Mouse (Mus musculus) megakaryocyte-erythroid progenitor cell, adult 5-6 weeks (primary cell): ENCODE measurements around the gene Inpp4b. TPM values are rescaled to one million over a fixed set of nuclear protein-coding genes. Genes with fewer than 3 reads are reported as not detected.
A peak's percentile ranks its signal among the peaks of the same experiment; 100 is the strongest.
"Not testable (repeated sequence)": the region's sequence is repeated elsewhere in the genome, so short reads cannot be mapped to it uniquely, and the experiment has no call there.

Experiments used
- ATAC-seq: replicated peaks from 2 replicates; pipeline ENCODE4 v1.8.0; 2016; ENCODE audit warnings: mild to moderate bottlenecking, inconsistent platforms; ENCODE audit not compliant: severe bottlenecking, poor library complexity, low FRiP score, low TSS enrichment
- total RNA-seq, 2 experiments: library from RNA; stranded (forward) in 1 of 2; stranded (reverse) in 1 of 2; fragments of 200-1000, 215-1000 nt in 1 of 2; fragments of >200 nt in 1 of 2; fragmentation: Nextera tagmentation in 1 of 2; gene quantifications; 2 replicates each; pipeline ENCODE4 v1.2.3; 2014 to 2017

The Inpp4b gene
- total RNA-seq, 2 experiments from 2014 or later: 1.2 to 4.3 TPM

DNA sequence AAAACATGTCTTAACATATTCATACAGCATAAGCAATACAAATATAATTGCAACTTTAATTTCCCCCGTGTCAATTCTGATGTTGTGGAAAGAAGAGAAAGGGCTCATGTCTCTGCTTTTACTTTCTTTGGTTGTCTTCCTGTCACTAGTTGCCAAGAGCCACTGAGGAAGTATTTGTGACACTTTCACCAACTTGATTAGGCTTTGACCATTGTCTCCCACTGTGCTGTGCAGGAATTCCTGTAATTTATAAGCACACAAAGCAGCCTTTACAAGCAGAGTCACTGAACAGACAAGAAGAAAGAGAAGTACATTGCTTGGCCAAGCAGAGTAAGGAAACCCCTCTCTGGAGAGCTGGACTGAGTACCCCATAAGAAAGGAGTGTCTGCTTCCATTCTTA lies 466.1 kb downstream of the Inpp4b start:
- ATAC-seq: no peak

DNA sequence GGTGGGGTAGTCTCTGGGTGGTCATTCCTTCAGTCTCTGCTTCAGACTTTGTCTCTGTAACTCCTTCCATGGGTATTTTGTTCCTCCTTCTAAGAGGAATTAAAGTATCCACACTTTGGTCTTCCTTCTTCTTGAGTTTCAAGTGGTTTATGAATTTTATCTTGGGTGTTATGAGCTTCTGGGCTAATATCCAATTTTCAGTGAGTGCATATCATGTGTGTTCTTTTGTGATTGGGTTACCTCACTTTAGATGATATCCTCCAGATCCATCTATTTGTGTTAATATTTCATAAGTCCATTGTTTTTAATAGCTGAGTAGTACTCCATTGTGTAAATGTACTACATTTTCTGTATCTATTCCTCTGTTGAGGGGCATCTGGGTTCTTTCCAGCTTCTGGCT lies 467.1 kb downstream of the Inpp4b start:
- ATAC-seq: not testable (repeated sequence)

DNA sequence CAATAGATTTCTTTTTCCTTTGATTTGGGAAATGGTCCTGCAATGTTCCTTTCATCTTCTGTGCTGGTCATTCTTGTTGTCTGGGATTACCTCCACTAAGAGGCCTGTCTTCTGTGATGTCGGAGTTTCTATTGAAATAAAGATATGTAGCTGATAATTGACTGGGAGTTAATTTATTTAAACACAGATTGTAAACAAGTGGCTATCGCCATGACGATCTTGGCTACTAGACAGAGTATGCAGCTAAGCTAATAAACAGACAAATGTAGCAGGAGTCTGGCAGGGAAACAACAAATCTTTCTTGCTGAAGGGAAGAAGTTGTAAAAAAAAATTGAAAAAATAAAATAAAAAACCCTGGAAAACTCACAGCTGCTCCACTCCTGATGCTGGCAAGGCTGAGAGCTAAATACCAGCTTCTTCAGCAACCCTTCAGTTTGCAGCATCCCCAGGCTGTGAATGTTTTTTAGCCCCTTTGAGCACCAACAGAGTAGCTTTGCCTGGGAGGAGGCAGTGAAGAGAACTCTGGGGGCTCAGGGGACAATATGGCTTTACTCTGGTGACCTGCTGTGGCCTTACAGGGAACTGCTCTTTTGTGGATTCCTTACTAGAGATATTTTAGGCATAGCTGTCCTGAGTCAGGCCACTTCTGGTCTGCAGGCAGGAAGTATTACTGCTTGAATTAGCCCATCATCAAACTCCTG lies 469.8 kb downstream of the Inpp4b start:
- ATAC-seq: no peak

DNA sequence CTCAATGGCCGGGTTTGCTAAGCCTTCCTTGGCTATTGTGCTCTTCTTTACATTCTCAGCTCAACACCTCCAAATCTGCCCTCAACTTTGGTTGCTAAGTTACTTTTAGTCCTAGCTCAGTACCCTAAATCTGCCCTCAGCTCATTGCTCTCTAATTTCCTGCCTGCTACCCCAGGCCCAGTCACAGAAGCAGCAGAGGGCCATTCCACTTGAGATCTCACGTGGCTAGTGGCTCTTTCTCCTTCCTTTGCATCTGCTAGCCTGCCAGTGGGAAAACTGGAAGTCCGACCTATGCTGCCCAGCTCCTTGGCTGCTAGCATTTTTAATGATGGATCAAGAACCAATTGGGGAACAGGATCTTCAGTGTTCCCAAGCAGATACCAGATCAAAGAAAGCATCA lies 472.4 kb downstream of the Inpp4b start:
- ATAC-seq: no peak

DNA sequence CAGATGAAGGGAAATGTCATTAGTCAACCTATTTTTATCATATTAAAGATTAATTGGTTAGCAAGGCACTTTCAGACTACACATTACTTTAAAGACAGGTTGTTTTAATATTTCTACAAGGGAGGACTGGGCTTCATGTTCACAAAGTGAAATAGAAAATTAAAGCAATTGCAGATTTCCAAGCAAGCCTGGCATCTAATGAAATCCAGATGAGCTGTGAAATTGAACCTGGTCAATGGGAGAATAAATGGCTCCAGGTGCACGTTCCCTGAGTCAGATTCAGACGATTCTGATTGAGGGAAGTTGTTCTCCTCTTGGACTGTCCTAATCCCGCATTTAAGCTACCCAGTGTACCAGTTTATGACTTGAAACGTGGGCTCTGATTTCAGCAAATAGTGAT lies 473.2 kb downstream of the Inpp4b start:
- ATAC-seq: no peak

DNA sequence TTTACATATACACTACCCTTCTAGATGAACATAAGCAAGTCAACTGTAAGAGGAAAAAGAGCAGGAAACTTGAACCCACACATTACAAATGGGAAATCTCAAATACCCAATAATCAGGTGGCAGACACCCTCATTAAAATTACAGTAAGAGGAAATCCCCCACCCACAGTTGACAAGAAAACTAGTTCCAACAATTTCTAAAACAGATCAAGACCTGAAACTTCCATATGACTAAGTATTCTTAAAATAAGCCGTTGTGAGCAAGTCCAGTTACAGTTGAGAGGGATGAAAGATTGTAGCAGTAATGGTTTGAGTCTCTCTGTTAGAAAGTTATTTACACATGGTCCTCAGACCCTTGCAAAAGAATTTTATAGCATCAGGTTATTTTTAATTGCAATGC lies 480.8 kb downstream of the Inpp4b start:
- no peak for ATAC-seq

DNA sequence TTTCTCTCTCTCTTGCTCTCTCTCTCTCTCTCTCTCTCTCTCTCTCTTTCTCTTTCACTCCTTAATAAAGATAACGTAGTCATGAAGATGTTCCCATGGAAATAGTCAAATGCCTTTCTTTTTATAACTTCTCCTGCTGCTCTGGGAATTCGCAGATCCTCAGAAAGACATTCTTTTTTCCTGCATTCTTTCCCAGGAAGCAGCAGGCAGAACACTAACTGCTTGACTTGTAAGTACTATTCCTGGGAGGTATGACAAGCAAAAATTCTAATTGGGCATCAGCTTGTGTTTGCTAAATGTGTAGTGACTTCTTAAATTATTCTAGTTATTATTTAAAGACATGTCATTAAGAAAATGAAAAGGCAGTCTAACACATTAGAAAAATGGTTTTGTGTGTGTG lies 482.6 kb downstream of the Inpp4b start:
- no peak for ATAC-seq

DNA sequence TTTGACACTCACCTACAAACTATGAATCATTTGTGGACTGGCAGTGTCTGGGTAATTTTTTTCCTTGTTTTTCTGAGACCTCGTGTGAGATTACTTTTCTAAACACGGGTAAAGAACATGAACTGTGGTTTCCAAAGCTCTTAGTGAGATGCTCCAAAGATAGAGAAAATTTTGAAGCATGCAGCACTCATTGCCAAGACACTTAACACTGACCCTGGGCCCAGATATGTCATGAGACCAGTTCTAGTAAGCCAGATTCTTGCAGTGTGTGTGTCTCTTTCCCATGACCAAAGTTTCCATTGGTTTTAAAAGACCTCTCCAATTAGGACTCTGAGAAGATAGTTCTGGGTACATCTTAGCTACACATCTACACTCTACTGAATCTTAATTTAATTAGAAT lies 484.1 kb downstream of the Inpp4b start:
- ATAC-seq: no peak

DNA sequence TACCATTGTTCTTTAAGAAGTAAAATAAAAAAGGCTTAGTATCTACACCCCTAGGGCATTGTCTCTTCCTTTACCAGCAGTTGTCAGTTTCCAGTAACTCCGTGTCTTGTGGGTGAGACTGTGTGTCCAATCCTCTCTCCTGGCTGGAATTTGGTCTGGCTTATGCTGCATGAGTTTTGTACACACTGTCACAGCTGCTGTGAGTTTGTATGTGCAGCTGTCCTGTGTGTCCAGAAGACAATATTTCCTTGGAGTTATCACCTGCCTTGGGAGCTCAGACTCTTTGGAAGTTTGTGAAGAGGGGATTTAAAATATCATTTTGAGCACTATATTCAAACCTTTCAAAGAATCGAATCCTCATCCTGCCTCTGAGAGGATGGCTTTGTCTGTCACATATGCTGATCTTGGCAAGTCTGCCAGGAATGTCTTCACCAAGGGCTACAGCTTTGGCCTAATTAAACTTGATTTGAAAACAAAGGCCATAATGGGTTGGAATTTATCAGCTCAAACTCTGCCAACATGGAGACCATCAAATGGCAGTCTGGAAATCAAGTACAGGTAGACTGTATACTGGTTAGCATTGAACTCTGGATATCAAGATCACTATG lies 485.1 kb downstream of the Inpp4b start:
- no peak for ATAC-seq

DNA sequence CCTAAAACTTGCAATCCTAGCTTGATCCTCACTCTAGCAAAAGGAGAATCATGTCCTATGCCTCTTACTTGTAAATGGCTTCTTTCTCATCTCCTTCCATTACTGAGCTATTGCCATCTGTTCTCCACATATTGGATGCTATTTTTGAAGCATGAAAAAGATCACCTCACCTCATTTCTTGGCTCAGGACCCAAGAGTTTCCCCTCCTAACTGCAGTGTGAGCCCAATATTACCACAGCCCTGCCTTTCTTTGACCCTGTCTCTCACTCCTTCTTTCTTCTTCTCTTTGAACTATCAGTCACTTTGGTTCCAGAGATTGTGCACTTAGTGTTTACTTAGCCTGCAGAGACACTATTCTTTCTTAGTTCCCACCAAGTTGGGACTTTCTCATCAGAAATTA lies 489.1 kb downstream of the Inpp4b start:
- no peak for ATAC-seq

DNA sequence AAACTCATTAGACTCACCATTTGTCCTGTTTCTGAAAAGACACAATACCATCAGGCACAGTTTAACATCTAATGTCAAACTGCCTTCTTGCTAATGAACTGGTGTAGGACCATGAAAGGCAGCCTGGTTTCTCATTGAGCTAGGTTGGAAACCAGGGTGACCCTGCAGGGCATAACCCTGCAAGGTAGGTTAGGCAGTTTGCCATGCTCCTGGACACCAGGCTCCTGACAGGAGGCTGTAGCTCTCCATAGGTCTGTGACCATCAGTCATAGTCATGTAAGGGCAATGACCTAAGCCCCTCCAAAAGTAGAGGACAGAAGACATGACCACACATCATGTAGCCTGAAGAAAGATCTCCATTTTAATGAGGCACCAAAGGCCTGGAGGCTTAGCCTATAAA lies 491.5 kb downstream of the Inpp4b start:
- no peak for ATAC-seq

DNA sequence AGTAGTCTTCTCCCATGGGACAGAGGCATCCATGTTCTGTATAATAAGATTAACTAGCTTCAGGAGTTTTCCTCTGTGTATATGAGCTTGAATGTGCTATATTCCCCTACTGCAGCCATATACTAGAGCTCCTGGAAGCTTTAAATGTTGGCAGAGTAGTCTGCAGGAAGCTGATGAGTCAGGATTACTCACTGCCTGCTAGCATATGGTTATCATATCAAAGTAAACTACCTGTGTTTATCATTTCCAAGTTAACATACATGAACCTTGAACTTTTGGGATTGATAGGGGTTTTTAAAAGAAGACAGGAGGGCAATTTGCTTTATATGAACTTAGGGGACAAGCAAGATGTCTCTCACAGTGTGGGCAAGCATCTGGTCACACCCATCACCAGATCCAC lies 498.2 kb downstream of the Inpp4b start:
- no peak for ATAC-seq

DNA sequence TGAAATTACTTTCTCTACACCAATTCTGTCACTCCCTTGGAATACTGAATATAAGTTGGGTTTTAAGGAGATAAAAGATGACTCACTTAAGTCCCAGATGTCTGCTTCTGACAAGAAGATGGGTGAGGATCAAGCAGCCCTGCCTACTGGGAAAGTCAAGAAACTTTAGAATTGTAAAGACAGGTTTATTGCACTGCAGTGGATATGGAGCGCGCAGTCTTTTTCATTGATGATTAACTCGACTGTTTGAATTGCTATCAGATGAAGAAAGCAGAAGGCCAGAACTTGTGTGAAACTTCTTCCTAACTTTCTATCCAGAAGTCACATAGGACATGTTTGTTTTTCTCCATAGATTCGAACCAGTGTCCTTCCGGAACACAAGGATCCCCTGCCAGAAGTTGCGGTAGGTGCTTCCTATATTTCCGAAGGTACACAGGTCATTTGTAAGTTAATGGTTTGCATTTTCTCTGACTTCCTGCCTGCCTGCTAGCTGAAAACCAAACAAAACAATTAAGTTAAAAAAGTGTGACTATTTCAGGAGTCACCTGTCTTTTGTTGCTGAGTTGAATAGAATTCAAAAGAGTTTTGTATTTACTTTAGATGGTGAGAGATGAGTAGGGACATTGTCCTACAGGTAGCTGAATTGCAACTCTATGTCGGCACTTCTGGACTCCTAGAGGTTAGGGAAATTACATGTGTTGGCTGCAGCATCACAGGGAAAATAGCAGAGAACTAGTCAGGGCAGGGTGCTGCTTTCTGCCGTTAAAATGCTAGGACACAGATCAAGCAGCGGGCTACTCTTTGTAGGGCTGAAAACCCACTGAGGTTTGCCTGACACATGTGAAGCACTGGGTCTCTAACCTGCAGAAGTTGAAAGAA lies 502.0 kb downstream of the Inpp4b start:
- ATAC-seq: no peak

DNA sequence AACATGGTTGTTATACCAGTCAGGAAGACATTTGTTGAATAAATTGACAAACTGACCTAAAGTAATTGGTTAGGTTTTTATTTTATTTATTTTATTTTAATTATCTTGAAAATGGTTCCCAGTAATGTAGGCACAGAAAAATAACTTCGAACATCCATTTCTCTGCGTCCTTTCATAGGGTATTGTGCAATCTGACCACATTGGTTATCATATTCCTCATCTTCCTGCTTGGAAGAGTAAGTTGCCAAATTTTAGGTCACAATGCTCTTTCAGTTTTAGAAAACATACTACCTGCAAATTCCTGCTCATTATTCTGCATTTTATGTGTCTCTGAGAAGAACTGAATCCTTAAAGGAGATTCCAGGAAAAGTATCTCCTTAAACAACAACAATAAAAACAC lies 505.6 kb downstream of the Inpp4b start:
- no peak for ATAC-seq

DNA sequence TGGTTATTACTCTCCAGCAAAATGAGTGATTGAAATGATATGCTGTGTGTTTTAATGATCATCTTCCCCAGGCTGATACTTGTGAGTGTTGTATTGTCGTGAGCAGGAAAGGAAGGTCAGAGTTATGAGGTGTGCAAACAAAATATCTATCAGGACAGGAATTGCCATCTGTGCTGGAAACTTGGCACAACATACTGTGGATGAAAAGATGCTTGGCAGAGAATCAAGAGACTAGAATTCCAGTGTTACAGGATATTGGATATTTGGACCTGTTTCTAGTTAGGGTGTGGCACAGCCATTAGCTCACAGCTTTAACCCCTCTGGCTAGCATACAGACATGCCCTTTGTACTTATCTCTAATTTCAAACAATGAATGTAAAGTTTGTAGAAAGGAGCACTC lies 507.6 kb downstream of the Inpp4b start:
- ATAC-seq: no peak

DNA sequence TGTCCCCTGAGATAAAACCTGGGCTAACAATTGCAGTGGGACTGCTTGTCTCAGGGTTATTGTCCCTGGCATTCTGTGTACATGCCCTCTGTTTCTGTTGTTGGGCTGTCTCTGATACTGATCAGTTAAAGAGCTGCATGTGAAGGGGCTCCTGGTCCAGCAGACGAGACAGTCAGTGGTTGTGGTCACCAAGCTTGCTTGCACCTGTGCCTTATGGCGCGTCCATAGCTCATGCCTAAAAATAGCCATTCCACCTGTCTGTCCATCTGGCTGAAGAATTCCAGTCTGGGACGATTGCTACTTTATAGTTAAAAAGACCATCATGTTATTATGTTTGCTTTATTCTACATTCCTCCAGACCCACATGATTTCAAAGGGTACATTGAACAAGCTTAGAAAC lies 510.8 kb downstream of the Inpp4b start:
- ATAC-seq: no peak

DNA sequence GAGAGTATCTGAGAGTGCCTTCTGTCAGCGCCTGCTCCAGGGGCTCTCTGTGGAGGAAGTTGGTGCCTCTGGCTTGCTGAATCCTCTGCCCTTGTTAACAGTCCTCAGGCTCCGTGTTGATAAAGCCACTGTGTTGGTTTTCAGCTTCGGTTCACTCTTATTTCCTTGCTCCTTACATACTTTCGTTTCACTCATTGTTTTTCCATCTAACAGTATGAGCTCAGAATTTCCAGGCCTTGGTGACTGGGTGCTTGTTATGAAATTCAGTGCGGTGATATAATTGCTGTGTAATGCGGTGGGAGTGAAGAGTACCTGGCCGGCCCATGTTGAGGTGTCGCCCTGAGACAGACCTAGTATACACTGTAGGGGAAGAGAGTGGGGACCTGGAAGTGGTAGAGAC lies 512.2 kb downstream of the Inpp4b start:
- peak; percentile 80 for ATAC-seq

DNA sequence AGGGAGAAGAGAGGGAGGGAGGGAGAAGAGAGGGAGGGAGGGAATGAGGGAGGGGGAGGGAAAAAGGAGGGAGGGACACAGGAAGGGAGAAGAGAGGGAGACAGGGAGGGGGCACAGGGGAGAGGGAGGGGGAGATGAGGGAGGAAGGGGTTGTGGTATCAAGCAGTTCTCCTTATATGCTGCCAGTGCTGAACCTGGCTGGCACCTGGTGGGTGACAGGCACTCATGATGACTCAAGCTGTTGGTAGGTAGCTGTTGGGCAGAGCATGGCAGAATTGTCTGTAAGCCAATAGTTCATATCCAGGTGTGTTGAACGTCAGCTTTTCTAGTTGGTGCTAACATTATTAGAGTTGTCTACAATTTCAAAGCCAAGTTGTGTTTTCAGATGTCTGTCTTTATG lies 512.7 kb downstream of the Inpp4b start:
- ATAC-seq: no peak

DNA sequence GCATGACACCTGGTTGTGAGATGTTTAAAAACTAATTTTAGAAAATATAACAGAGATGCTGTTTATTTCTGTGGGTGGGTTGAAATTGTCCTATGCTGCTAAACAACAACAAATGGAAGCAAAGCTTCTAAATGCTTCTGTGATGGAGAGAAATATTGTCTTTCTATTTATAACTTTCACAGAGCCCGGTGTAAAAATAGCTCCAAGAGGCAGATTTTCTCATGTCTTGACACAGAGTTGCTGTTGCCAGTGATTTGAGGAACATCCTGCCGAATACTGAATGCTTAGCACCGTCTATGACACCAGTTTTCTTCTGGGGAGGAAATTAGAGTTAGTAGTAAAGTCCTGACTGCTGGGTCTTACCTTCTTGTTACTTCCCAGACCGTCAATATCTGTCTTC lies 513.8 kb downstream of the Inpp4b start:
- no peak for ATAC-seq

DNA sequence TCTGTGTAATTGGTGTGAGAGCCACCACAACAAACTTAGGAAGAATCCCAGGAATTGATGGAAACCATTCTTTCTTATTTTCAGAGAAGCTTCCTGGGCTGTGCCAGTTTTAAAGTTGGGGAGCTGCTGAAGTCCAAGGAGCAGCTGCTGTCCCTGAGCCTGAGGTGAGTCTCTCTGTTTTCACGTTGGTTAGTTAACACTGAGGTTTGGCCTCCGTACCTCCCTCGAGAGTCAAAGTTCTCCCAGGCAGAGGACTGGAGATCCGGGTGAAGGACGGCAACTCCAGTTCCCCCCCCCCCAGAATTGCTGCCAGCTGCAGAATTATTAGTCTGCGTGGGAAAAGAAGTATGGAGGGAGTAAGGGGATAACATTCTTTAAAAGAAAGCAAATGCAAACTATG lies 514.3 kb downstream of the Inpp4b start:
- ATAC-seq: no peak

DNA sequence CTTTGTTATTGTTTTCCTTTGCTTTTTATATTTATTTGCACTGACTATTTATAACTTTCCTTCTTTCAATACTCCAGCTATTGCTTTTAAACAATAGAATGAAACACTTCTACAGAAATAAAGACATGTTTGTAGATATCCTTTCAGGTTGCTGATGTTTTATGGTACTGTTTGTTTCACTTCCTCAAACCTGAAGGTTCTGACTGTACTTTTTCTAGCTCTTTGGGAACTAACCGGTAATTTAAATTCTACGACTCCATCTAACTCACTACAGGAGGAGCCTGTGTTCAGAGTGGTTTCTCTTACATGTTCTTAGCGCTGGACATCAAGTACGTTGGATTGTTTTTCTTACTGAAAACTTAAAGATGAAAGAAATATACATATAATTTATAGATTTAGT lies 516.0 kb downstream of the Inpp4b start:
- no peak for ATAC-seq
